Comparison of ENCODE assay signal across 17 mouse cellular contexts in the genomic region with DNA sequence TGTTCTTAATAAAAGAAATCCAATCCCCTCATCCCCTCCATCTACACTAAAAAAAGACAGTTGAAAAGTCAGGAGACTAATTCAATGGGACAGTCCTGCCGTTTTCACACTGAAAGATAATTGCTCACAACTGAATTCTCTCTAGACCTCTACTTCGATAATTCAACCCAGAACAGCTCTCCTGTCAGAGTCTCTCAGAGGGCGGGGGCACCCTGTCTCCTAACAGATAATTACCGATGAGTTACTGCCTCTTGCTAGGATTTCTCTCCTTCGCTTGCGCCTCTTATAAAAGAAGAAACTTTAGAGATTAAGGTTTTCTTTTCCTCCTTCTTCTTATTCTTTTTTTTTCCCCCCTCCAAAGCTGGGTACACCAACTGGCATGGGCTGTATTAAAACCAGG. TPM values are rescaled to one million over a fixed set of nuclear protein-coding genes. Genes with fewer than 3 reads are reported as not detected.
DNase-seq lines count a peak whose midpoint lies in the region; ATAC-seq and TF ChIP-seq lines count a peak whose summit lies in the region.
"Had no signal": no experiment of that assay in that cellular context is flagged by ENCODE, and none has a peak within 500 bp of the region (broad histone marks: within the 10 kb centered on the region; RNA-seq: fewer than 3 reads in every experiment).

No protein-coding gene starts in this region.

- H3K4me2 ChIP-seq in forebrain, embryonic 12.5 days, result peak overlapping the region; percentile 10; the same call in 1 of the 2 replicates
- H3K4me2 ChIP-seq in hindbrain, postnatal 0 days (ENCODE audit: low read depth, low read length), result 0 out of 2 replicates have a peak overlapping the region, but pooled peaks have one; percentile 10
- H3K4me2 ChIP-seq: heart, embryonic 15.5 days; limb, embryonic 12.5 days; liver, embryonic 15.5 days had no signal

- no peak for TF ChIP-seq CTCF in hindbrain, postnatal 0 days (IDR thresholded peaks at IDR 0.05; ENCODE audit: low read depth)

- 0 out of 2 replicates have a peak, but pooled peaks cover 4% of the 10 kb centered on the region for H3K9me3 ChIP-seq in forebrain, embryonic 12.5 days
- H3K9me3 ChIP-seq in hindbrain, postnatal 0 days (ENCODE audit: low read length), result no peaks in the 10 kb centered on the region
- H3K9me3 ChIP-seq: heart, embryonic 15.5 days; liver, embryonic 15.5 days had no signal

- 23% methylated on average over 6 of the region's 6 CpGs for WGBS in forebrain, embryonic 12.5 days
- WGBS in hindbrain, postnatal 0 days, result 39% methylated on average over 6 of the region's 6 CpGs

- no peak for ATAC-seq in forebrain, embryonic 12.5 days (ENCODE audit: low FRiP score)
- ATAC-seq in hindbrain, postnatal 0 days, result no peak
- no peak for ATAC-seq in megakaryocyte, adult 5-6 weeks (ENCODE audit: poor library complexity, severe bottlenecking)

- H3K36me3 ChIP-seq in forebrain, embryonic 12.5 days (replicated peaks), result no peaks in the 10 kb centered on the region
- no peaks in the 10 kb centered on the region for H3K36me3 ChIP-seq in hindbrain, postnatal 0 days (ENCODE audit: insufficient read depth, low read length)
- H3K36me3 ChIP-seq: heart, embryonic 15.5 days; limb, embryonic 12.5 days; liver, embryonic 15.5 days had no signal

- peaks cover 62% of the 10 kb centered on the region for H3K4me1 ChIP-seq in forebrain, embryonic 12.5 days
- H3K4me1 ChIP-seq in hindbrain, postnatal 0 days (ENCODE audit: insufficient read depth, low read length), result no peaks in the 10 kb centered on the region
- H3K4me1 ChIP-seq: liver, embryonic 15.5 days had no signal

- H3K27me3 ChIP-seq in forebrain, embryonic 12.5 days, result peaks cover 57% of the 10 kb centered on the region
- peaks cover 8% of the 10 kb centered on the region; the same call in 1 of the 2 replicates for H3K27me3 ChIP-seq in hindbrain, postnatal 0 days (ENCODE audit: insufficient read depth, low read length)

- peak overlapping the region; percentile 89 for H3K27ac ChIP-seq in forebrain, embryonic 12.5 days
- H3K27ac ChIP-seq in hindbrain, postnatal 0 days, result no peak overlapping the region
- H3K27ac ChIP-seq: heart, embryonic 15.5 days; limb, embryonic 12.5 days; liver, embryonic 15.5 days; stomach, postnatal 0 days had no signal

- no peak overlapping the region for H3K4me3 ChIP-seq in forebrain, embryonic 12.5 days (replicated peaks)
- H3K4me3 ChIP-seq in hindbrain, postnatal 0 days (ENCODE audit: low read length), result no peak overlapping the region
- H3K4me3 ChIP-seq: erythroblast, embryonic 14.5 days; heart, embryonic 15.5 days; limb, embryonic 12.5 days; liver, embryonic 15.5 days had no signal

- peak; percentile 24 for DNase-seq in heart, adult 11 months
- DNase-seq in heart, postnatal 25 days (ENCODE audit: low spot score), result no peak
- DNase-seq in embryo, embryonic 10.5 days (ENCODE audit: low spot score), result peak; percentile 72
- peak; percentile 20 for DNase-seq in hindbrain, postnatal 0 days (ENCODE audit: low spot score)
- no peak for DNase-seq in urinary bladder, adult 18-20 months (ENCODE audit: low spot score in 2 of 2)
- no peak for DNase-seq in adrenal gland, adult (ENCODE audit: inconsistent age in 2 of 2, low spot score in 1 of 2)
- DNase-seq: heart, adult 18-20 months; kidney, adult 2 months; lung, postnatal 14 days; thymus, postnatal 14 days had no signal

- no peak overlapping the region; the same call in 1 of the 2 replicates for H3K9ac ChIP-seq in forebrain, embryonic 12.5 days
- H3K9ac ChIP-seq in hindbrain, postnatal 0 days (replicated peaks; ENCODE audit: low read length), result no peak overlapping the region
- H3K9ac ChIP-seq: heart, embryonic 15.5 days; limb, embryonic 12.5 days; liver, embryonic 15.5 days had no signal

- intact Hi-C loops in heart, postnatal 25 days (cut with DNase I), result no loop called here

RNA-seq across cellular contexts. Expression of a gene that starts 34.8 kb away (rescaled TPM):
- total RNA-seq in heart, postnatal 25 days (2021), result 1 to 10 TPM; 2.4 to 3.9 TPM
- polyA plus RNA-seq in forebrain, embryonic 12.5 days (2016; fragmentation: Nextera tagmentation; extraction: Ambion mirVana), result 1.6 and 2.2 TPM in 2 replicates
- total RNA-seq in hindbrain, postnatal 0 days (2014; rRNA removed), result 1.3 and 5.3 TPM in 2 replicates
- polyA plus RNA-seq in hindbrain, postnatal 0 days (2015; fragmentation: Nextera tagmentation; extraction: Ambion mirVana), result 0.49 and 0.57 TPM in 2 replicates
- total RNA-seq in megakaryocyte, adult 5-6 weeks (2015), result 15.5 and 17.8 TPM in 2 replicates
- 28.7 and 35.1 TPM in 2 replicates for total RNA-seq in megakaryocyte, adult 5-6 weeks (2017)
- polyA plus RNA-seq: erythroblast, embryonic 14.5 days had no signal

RNA-seq across cellular contexts. Expression of a gene that starts 44.1 kb away (rescaled TPM):
- 1 to 10 TPM; 2.0 to 2.2 TPM for total RNA-seq in heart, postnatal 25 days (2021)
- 3.8 and 4.2 TPM in 2 replicates for polyA plus RNA-seq in forebrain, embryonic 12.5 days (2016; fragmentation: Nextera tagmentation; extraction: Ambion mirVana)
- 1.7 and 1.9 TPM in 2 replicates for total RNA-seq in hindbrain, postnatal 0 days (2014; rRNA removed)
- 3.6 and 3.8 TPM in 2 replicates for polyA plus RNA-seq in hindbrain, postnatal 0 days (2015; fragmentation: Nextera tagmentation; extraction: Ambion mirVana)
- 111 and 137 TPM in 2 replicates for total RNA-seq in megakaryocyte, adult 5-6 weeks (2015)
- total RNA-seq in megakaryocyte, adult 5-6 weeks (2017), result 111 and 121 TPM in 2 replicates

Comparison
In these comparisons a context has a peak if more than half of its experiments do, and no peak if none do; other contexts are left out.
1. DNase-seq: peak in heart, adult 11 months (single experiment), embryo, embryonic 10.5 days (single experiment) and hindbrain, postnatal 0 days (single experiment); none in heart, postnatal 25 days (single experiment), urinary bladder, adult 18-20 months (0 of 2) and adrenal gland, adult (0 of 2).
2. RNA of a gene that starts 44.1 kb away (total RNA-seq): 111 to 137 TPM in megakaryocyte, adult 5-6 weeks; 2.0 to 2.2 TPM in heart, postnatal 25 days and 1.7 to 1.9 TPM in hindbrain, postnatal 0 days; every median in the first group is over 10 times any median in the second.